Mouse (Mus musculus) CD4-positive, CD25-positive, alpha-beta regulatory T cell (primary cell): Measurements from ENCODE around the gene Pof1b. TPM values are rescaled to one million over a fixed set of nuclear protein-coding genes. Genes with fewer than 3 reads are reported as not detected.

Experiments
- polyA plus RNA-seq: library from polyadenylated mRNA; unstranded; fragments of 100-300 nt; shearing (Covaris generic); gene quantifications from one replicate; pipeline ENCODE4 v1.2.1, GENCODE M21; 2017

The Pof1b gene
- polyA plus RNA-seq = not detected

DNA sequence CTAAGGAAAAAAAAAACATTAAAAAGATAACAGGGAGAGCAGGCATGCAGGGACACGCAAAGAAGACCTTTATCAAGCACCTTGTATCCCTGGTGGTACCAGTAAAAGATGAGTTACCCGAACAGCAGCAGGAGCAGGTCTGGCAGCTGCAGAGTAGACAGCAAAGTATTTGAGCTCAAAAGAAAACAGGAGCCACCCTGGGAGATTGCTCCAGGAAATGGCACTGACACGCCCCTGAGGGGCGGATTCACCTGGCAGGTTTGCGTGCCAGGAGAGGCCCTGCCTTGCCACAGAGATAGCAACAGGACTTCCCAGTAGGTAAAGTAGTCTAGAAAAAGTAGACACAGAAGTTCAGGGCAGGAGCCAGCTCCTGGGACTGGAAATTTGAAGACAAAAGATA lies at the start of gene Pof1b:
Gene Pof1b, minus strand, starts transcription at position 144 of the 400 bp plus-strand sequence.

DNA sequence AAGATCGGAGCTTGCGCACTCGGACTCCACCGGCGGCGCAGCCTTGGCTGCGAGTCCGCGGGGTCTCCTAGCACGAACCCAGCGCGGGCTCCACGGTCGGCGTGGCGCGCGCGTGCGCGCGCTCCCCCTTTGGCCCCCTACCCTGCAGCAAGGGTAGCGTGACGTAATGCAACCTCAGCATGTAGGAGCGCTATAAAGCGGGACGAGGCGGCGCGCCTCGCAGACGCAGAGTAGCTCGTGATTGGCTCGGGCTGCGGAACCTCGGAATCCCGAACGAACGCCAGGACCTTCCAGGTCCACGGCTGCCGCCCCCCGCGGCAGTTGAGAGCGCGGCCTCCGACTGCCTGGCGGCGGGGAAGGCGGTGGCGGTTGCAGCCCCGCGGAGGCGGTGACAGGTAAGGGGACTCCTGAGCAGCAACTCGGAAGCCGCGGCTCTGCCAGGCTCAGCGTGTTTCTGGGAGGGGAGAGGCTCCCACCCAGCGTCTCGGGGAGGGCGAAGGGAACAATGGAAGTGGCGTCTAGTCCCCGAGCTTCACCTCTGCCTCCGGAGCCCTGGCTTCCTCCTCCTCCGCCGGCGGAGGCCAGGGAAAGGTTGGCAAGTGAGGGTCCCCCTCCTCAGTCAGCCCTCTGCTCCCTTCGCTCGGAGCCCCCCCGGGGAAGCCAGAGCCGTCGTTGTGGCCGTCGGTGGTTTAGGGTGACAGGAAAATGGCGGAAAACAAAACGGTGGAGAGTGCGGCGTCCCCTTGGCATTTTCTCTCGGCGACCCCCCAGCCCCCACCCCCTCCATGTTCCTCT lies 97.7 kb downstream of the Pof1b start, which contains the start of gene Zfp711:
Gene Zfp711, plus strand, starts transcription at position 16 of the 795 bp plus-strand sequence.

Other genes with a start within 250 kb of the Pof1b start
- gene 2010106E10Rik, start 203.4 kb downstream of the Pof1b start, polyA plus RNA-seq = not detected
- not detected for gene Zfp711, start 98.1 kb downstream of the Pof1b start, polyA plus RNA-seq